Mouse (Mus musculus) forebrain, embryonic 12.5 days (tissue): ENCODE measurements around the gene Trem1. TPM values are rescaled to one million over a fixed set of nuclear protein-coding genes. Genes with fewer than 3 reads are reported as not detected.

Experiments
- ATAC-seq: fragments of 200-750 bp; cut with Nextera tagmentation; 2 replicates; pipeline ENCODE4 v1.8.0; 2017; ENCODE audit warnings: moderate TSS enrichment; ENCODE audit not compliant: low FRiP score
- H3K27ac ChIP-seq: fragments of 300-500 bp; sonication (generic); 2 replicates; pipeline ENCODE4 v1.5.1; 2016; ENCODE audit warnings: mild to moderate bottlenecking
- H3K27me3 ChIP-seq: fragments of 300-500 bp; sonication (generic); 2 replicates; pipeline ENCODE4 v1.6.1; 2016; ENCODE audit warnings: mild to moderate bottlenecking
- H3K36me3 ChIP-seq: fragments of 300-500 bp; sonication (generic); replicated peaks from 2 replicates; pipeline ENCODE4 v1.6.1; 2016; ENCODE audit warnings: mild to moderate bottlenecking
- H3K4me1 ChIP-seq: fragments of 300-500 bp; sonication (generic); 2 replicates; pipeline ENCODE4 v1.6.1; 2016
- H3K4me2 ChIP-seq: fragments of 300-500 bp; sonication (generic); 2 replicates; pipeline ENCODE4 v1.6.1; 2016; ENCODE audit warnings: mild to moderate bottlenecking, moderate library complexity
- H3K4me3 ChIP-seq: fragments of 300-500 bp; sonication (generic); replicated peaks from 2 replicates; pipeline ENCODE4 v1.5.1; 2016; ENCODE audit warnings: mild to moderate bottlenecking
- H3K9ac ChIP-seq: fragments of 300-500 bp; sonication (generic); 2 replicates; pipeline ENCODE4 v1.6.1; 2016; ENCODE audit warnings: mild to moderate bottlenecking
- H3K9me3 ChIP-seq: fragments of 300-500 bp; sonication (generic); 2 replicates; pipeline ENCODE4 v1.6.1; 2016
- WGBS: fragments of 180-500 bp; shearing (Covaris S2); methylation state at CpG from one replicate; pipeline ENCODE4 v1.1.7; 2016; 5-methylcytosine and 5-hydroxymethylcytosine counted together
- polyA plus RNA-seq: library from polyadenylated mRNA; unstranded; fragments of >200 nt; fragmentation: Nextera tagmentation; extraction: Ambion mirVana; gene quantifications from 2 replicates; pipeline ENCODE4 v1.2.1, GENCODE M21; 2016

Gene Trem1
- polyA plus RNA-seq, 1 experiment from 2014 or later: not detected

DNA sequence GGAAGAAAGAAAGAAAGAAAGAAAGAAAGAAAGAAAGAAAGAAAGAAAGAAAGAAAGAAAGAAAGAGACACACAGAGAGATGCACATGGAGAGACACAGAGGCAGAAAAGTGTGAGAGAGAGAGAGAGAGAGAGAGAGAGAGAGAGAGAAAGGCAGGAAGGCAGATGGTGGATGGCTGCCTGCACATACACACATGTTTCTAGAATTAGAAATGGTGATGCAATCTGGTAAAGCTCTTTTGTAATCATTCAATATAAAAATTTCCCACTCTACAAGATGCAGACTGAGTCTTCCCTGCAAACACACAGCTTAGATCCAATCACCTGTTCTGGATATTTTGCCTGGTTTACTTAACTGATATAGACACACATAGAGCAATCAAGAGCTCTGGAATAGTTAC is 16.5 kb downstream of the Trem1 start:
- H3K4me1 ChIP-seq: 0 out of 2 replicates have a peak, but pooled peaks cover 3% of the 10 kb centered on the region
- H3K9me3 ChIP-seq: no peaks in the 10 kb centered on the region
- 0 out of 2 replicates have a peak, but pooled peaks cover 7% of the 10 kb centered on the region for H3K27me3 ChIP-seq
- H3K9ac ChIP-seq: no peak overlapping the region
- H3K27ac ChIP-seq: no peak overlapping the region
- H3K4me3 ChIP-seq: no peak overlapping the region
- H3K4me2 ChIP-seq: no peak overlapping the region
- no peak for ATAC-seq
- no peaks in the 10 kb centered on the region for H3K36me3 ChIP-seq

DNA sequence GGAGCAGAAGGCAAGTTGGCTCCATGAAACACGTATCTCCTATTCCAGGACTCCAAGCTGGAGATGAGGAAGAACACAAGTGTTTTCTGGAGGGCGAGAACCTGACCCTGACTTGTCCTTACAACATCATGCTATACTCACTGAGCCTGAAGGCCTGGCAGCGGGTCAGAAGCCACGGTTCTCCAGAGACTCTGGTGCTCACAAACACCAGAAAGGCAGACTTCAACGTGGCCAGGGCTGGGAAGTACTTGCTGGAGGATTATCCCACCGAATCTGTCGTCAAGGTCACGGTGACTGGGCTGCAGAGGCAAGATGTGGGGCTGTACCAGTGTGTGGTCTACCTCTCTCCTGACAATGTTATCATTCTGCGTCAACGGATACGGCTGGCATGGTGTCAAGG is 16.9 kb downstream of the Trem1 start:
- Histone ChIP-seq H3K27me3 (0 out of 2 replicates have a peak, but pooled peaks cover 7% of the 10 kb centered on the region), H3K4me2 (no peak overlapping the region), H3K27ac (no peak overlapping the region), H3K9ac (no peak overlapping the region), H3K36me3 (no peaks in the 10 kb centered on the region), H3K4me1 (0 out of 2 replicates have a peak, but pooled peaks cover 3% of the 10 kb centered on the region), H3K4me3 (no peak overlapping the region), H3K9me3 (no peaks in the 10 kb centered on the region)
- WGBS: 84% methylated on average over 11 of the region's 11 CpGs
- no peak for ATAC-seq

- H3K9ac ChIP-seq: no peak overlapping the region
- H3K9me3 ChIP-seq: no peaks in the 10 kb centered on the region
- no peak overlapping the region for H3K4me2 ChIP-seq
- no peak for ATAC-seq
- 0 out of 2 replicates have a peak, but pooled peaks cover 7% of the 10 kb centered on the region for H3K27me3 ChIP-seq
- no peak overlapping the region for H3K4me3 ChIP-seq
- no peaks in the 10 kb centered on the region for H3K36me3 ChIP-seq
- WGBS: 95% methylated on average over 7 of the region's 7 CpGs
- H3K27ac ChIP-seq: no peak overlapping the region
- H3K4me1 ChIP-seq: 0 out of 2 replicates have a peak, but pooled peaks cover 3% of the 10 kb centered on the region
Measured at GRCm38 (mm10) chr17:48250631-48251030, 18.1 kb downstream of the Trem1 start.

- H3K36me3 ChIP-seq: no peaks in the 10 kb centered on the region
- H3K27me3 ChIP-seq: 0 out of 2 replicates have a peak, but pooled peaks cover 7% of the 10 kb centered on the region
- ATAC-seq: no peak
- 0 out of 2 replicates have a peak, but pooled peaks cover 3% of the 10 kb centered on the region for H3K4me1 ChIP-seq
- H3K4me2 ChIP-seq: no peak overlapping the region
- H3K27ac ChIP-seq: no peak overlapping the region
- H3K9me3 ChIP-seq: peaks cover 9% of the 10 kb centered on the region; the same call in 1 of the 2 replicates
- H3K9ac ChIP-seq: no peak overlapping the region
- no peak overlapping the region for H3K4me3 ChIP-seq
Measured at GRCm38 (mm10) chr17:48256575-48256974, 24.0 kb downstream of the Trem1 start.

DNA sequence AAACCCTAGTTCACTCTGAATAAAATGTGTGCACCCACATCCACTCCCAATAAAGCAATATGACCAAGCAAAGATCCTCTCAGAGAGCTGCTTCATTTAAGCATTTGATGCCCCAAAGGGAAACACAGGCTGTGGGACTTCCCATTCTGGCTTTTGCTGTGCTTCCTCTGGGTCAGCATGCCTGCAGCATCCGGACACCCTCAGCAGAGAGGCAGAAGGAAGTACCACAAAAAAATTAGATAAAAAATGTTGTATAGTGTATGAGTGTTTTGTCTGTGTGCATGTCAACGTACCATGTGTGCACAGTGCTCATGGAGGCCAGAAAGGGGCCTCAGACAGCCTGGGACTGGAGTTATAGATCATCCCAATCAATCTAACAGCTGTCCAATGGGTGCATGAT is 29.3 kb downstream of the Trem1 start:
- no peak for ATAC-seq
- H3K9me3 ChIP-seq: peaks cover 9% of the 10 kb centered on the region; the same call in 1 of the 2 replicates
- peaks cover 11% of the 10 kb centered on the region for H3K4me1 ChIP-seq
- no peak overlapping the region for H3K27ac ChIP-seq
- 88% methylated on average over 2 of the region's 2 CpGs for WGBS
- no peak overlapping the region for H3K4me3 ChIP-seq
- H3K9ac ChIP-seq: no peak overlapping the region
- H3K27me3 ChIP-seq: no peaks in the 10 kb centered on the region; the same call in 1 of the 2 replicates
- H3K4me2 ChIP-seq: no peak overlapping the region
- H3K36me3 ChIP-seq: no peaks in the 10 kb centered on the region

GRCm38 (mm10) chr17:48263741-48264362 is 31.3 kb downstream of the Trem1 start, which contains the start of gene Treml4:
Gene Treml4 (plus strand): TSS chr17:48264295.
- Histone ChIP-seq H3K4me3 (no peak within 1 kb of the TSS), H3K4me1 (peaks cover 11% of the 10 kb centered on the region), H3K36me3 (no peaks in the 10 kb centered on the region), H3K9ac (no peak within 1 kb of the TSS), H3K9me3 (peaks cover 8% of the 10 kb centered on the region; the same call in 1 of the 2 replicates), H3K27ac (no peak within 1 kb of the TSS), H3K27me3 (peaks cover 4% of the 10 kb centered on the region), H3K4me2 (no peak within 1 kb of the TSS)
- ATAC-seq: no peak
- WGBS: 88% methylated on average over 3 of the region's 3 CpGs

- Histone ChIP-seq H3K36me3 (no peaks in the 10 kb centered on the region), H3K27me3 (peaks cover 4% of the 10 kb centered on the region), H3K27ac (no peak overlapping the region), H3K4me1 (peaks cover 11% of the 10 kb centered on the region), H3K4me2 (no peak overlapping the region), H3K4me3 (no peak overlapping the region), H3K9ac (no peak overlapping the region), H3K9me3 (no peaks in the 10 kb centered on the region)
- no peak for ATAC-seq
- WGBS: 90% methylated on average over 7 of the region's 7 CpGs
Measured at GRCm38 (mm10) chr17:48264662-48265061, 32.1 kb downstream of the Trem1 start.

GRCm38 (mm10) chr17:48266138-48266537 is 33.6 kb downstream of the Trem1 start:
- Histone ChIP-seq H3K4me1 (peaks cover 11% of the 10 kb centered on the region), H3K27ac (0 out of 2 replicates have a peak overlapping the region, but pooled peaks have one; percentile 36), H3K9me3 (no peaks in the 10 kb centered on the region), H3K9ac (no peak overlapping the region), H3K4me3 (no peak overlapping the region), H3K36me3 (no peaks in the 10 kb centered on the region), H3K4me2 (no peak overlapping the region), H3K27me3 (peaks cover 4% of the 10 kb centered on the region)
- 6% methylated on average over 2 of the region's 2 CpGs for WGBS
- no peak; the same call in 1 of the 2 replicates for ATAC-seq

DNA sequence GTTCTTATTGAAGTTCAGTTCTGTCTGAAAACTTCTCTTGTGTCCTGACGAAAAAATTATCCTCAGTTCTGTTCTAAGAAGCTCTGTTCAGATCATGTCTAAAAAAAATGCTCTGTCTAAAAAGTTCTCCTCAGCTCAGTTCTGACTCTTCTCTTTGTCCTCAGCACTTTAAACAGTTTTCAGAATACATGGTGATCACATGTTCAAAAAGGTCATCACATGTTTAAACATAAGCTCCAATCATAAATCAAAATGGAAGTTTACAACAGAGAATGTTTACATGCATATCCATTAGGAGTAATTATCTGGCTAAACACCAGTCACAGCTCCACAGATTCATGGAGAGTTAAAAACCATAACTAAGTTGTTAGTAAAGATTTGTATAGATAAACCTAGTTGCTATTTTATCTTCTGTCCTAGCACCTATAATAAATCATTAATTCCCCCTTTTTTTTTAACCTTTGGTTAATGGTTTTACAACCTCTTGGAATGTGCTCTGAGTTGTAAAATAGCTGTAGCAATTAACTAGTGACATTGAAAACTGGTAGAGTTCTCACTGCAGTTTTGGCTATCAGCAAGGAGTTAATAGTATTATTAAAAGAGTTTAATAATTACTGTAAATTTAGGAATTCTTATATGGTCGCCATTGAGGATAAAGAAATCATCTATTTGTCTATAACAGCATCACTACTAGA is 34.2 kb downstream of the Trem1 start:
- Histone ChIP-seq H3K9ac (no peak overlapping the region), H3K4me3 (no peak overlapping the region), H3K27me3 (peaks cover 4% of the 10 kb centered on the region), H3K4me1 (peaks cover 11% of the 10 kb centered on the region), H3K4me2 (no peak overlapping the region), H3K36me3 (no peaks in the 10 kb centered on the region), H3K27ac (0 out of 2 replicates have a peak overlapping the region, but pooled peaks have one; percentile 36), H3K9me3 (no peaks in the 10 kb centered on the region)
- no peak for ATAC-seq
- WGBS: 40% methylated on average over 2 of the region's 2 CpGs

GRCm38 (mm10) chr17:48267591-48267990 is 35.0 kb downstream of the Trem1 start:
- Histone ChIP-seq H3K4me2 (no peak overlapping the region), H3K9me3 (no peaks in the 10 kb centered on the region), H3K27ac (no peak overlapping the region), H3K9ac (no peak overlapping the region), H3K27me3 (peaks cover 4% of the 10 kb centered on the region), H3K36me3 (no peaks in the 10 kb centered on the region), H3K4me1 (peaks cover 11% of the 10 kb centered on the region), H3K4me3 (no peak overlapping the region)
- 91% methylated on average over 1 of the region's 1 CpGs for WGBS
- ATAC-seq: no peak

DNA sequence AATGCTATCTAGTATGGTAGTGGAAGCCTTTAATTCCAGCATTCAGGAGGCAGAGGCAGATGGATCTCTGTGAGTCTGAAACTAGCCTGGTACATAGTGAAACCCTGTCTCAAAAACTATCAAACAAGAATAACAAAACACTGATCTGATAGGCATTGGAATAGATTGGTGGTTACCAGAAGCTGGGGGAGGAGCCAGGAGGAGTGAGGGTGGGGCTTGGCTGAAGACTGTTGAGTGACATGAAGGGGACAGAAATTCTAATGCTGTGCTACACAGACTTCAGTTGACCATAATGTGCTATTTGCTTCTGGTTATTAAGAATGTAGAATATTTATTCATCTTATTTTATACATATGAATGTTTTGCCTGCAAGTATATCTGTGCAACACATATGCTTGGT is 35.7 kb downstream of the Trem1 start:
- no peak overlapping the region for H3K4me3 ChIP-seq
- peaks cover 11% of the 10 kb centered on the region for H3K4me1 ChIP-seq
- H3K9me3 ChIP-seq: no peaks in the 10 kb centered on the region
- no peak for ATAC-seq
- H3K4me2 ChIP-seq: no peak overlapping the region
- H3K36me3 ChIP-seq: no peaks in the 10 kb centered on the region
- H3K9ac ChIP-seq: no peak overlapping the region
- H3K27ac ChIP-seq: no peak overlapping the region
- H3K27me3 ChIP-seq: peaks cover 4% of the 10 kb centered on the region

DNA sequence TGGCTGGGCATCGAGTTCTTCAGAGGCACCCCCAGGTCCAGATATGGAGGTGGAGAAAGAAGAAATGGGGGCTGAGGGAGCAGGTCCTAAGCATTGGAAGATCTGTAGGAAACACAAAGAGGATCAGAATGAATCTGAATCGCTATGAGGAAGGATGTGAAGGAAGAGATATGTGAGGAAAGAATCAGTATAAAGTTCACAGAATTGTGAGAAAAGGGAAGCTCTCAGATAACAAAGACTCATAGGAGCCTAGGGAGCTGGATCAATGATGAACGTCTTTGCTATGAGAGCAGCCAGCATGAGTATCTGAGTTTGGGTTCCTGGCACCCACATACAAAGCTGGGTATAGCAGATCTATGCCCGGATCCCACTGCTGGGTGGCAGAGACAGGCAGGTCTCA is 37.3 kb downstream of the Trem1 start:
- Histone ChIP-seq H3K27me3 (peaks cover 4% of the 10 kb centered on the region; the same call in 1 of the 2 replicates), H3K4me2 (no peak overlapping the region), H3K9ac (no peak overlapping the region), H3K4me1 (peaks cover 11% of the 10 kb centered on the region), H3K27ac (no peak overlapping the region), H3K9me3 (no peaks in the 10 kb centered on the region), H3K36me3 (no peaks in the 10 kb centered on the region), H3K4me3 (no peak overlapping the region)
- WGBS: 77% methylated on average over 4 of the region's 4 CpGs
- no peak for ATAC-seq
